Mouse (Mus musculus): Measurements from ENCODE around the gene Smap2. TPM values are rescaled to one million over a fixed set of nuclear protein-coding genes. Genes with fewer than 3 reads are reported as not detected.

Gene Smap2
- polyA plus RNA-seq, 1 experiment from 2014 or later, result 14.1 TPM

DNA sequence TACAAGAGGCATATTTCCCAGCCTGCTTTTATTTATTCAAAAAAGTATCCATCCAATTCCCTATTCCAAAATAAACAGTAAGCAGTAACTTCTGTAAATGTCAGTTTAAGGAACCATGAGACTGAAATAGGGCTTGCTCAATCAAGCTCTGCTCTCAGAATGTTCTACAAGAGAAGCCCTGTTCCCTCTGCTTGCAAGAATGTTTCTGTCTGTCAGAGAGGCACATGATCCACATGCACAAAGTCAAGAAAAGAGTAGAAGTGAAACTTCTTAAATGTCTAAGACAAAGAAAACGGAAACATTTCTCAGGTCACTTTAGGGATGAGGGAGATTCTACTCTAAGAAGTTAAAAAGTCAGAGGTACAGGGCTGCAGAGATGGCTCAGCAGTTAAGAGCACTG, 24.0 kb downstream of the Smap2 start:
- Histone ChIP-seq H3K4me1 (replicated peaks; ENCODE audit: insufficient read depth, low read length) (no peaks in the 10 kb centered on the region), H3K4me3 (replicated peaks; ENCODE audit: low read depth, low read length) (no peak overlapping the region), H3K27ac (no peak overlapping the region), H3K9ac (ENCODE audit: low read depth, low read length) (no peak overlapping the region), H3K4me2 (ENCODE audit: low read length) (no peak overlapping the region), H3K36me3 (ENCODE audit: insufficient read depth, low read length) (no peaks in the 10 kb centered on the region), H3K9me3 (replicated peaks; ENCODE audit: low read length) (no peaks in the 10 kb centered on the region), H3K27me3 (ENCODE audit: insufficient read depth, low read length) (no peaks in the 10 kb centered on the region)
- ATAC-seq (replicated peaks; ENCODE audit: low FRiP score, low read depth) (no peak), DNase-seq (ENCODE audit: low spot score) (no peak)
- WGBS, result 66% methylated on average over 1 of the region's 1 CpGs
- TF ChIP-seq CTCF (IDR thresholded peaks at IDR 0.05; ENCODE audit: low read depth), result no peak

- 72% methylated on average over 2 of the region's 2 CpGs for WGBS
- no peaks in the 10 kb centered on the region for H3K4me1 ChIP-seq (replicated peaks; ENCODE audit: insufficient read depth, low read length)
- no peak for TF ChIP-seq CTCF (IDR thresholded peaks at IDR 0.05; ENCODE audit: low read depth)
Measured at GRCm38 (mm10) chr4:120992284-120992683, 24.8 kb downstream of the Smap2 start.

DNA sequence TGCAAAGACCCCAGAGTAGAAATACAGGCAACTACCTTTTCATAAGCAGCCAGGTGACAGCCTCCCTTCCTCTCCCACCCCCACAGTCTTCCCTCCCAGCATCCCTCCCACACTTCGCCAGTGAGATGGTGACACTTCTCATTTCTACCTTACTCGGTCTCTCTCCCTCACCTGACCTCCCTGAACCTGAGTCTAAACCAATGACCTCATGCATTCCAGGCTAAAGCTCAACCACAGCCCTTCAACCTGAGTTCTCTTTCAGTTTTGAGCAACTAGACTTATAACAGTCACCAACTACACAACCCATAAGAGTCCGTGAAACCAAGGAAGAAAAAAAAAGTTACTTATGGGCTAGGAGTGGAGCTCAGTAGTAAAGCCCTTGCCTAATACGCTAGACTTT, 29.7 kb downstream of the Smap2 start:
- ATAC-seq (replicated peaks; ENCODE audit: low FRiP score, low read depth) (no peak), DNase-seq (ENCODE audit: low spot score) (no peak)
- H3K9ac ChIP-seq (ENCODE audit: low read depth, low read length), result no peak overlapping the region
- H3K4me3 ChIP-seq (replicated peaks; ENCODE audit: low read depth, low read length), result no peak overlapping the region
- H3K4me2 ChIP-seq (ENCODE audit: low read length), result no peak overlapping the region
- H3K36me3 ChIP-seq (ENCODE audit: insufficient read depth, low read length), result no peaks in the 10 kb centered on the region
- WGBS, result 70% methylated on average over 4 of the region's 4 CpGs
- H3K27ac ChIP-seq, result no peak overlapping the region
- H3K27me3 ChIP-seq (ENCODE audit: insufficient read depth, low read length), result no peaks in the 10 kb centered on the region
- H3K9me3 ChIP-seq (replicated peaks; ENCODE audit: low read length), result no peaks in the 10 kb centered on the region
- no peaks in the 10 kb centered on the region for H3K4me1 ChIP-seq (replicated peaks; ENCODE audit: insufficient read depth, low read length)
- no peak for TF ChIP-seq CTCF (IDR thresholded peaks at IDR 0.05; ENCODE audit: low read depth)

More at GRCm38 (mm10) chr4:120992284-120992683, 24.8 kb downstream of the Smap2 start:
- Histone ChIP-seq H3K9me3 (replicated peaks; ENCODE audit: low read length) (no peaks in the 10 kb centered on the region), H3K4me3 (replicated peaks; ENCODE audit: low read depth, low read length) (no peak overlapping the region), H3K9ac (ENCODE audit: low read depth, low read length) (no peak overlapping the region), H3K36me3 (ENCODE audit: insufficient read depth, low read length) (no peaks in the 10 kb centered on the region), H3K27me3 (ENCODE audit: insufficient read depth, low read length) (no peaks in the 10 kb centered on the region), H3K27ac (no peak overlapping the region), H3K4me2 (ENCODE audit: low read length) (no peak overlapping the region)
- ATAC-seq (replicated peaks; ENCODE audit: low FRiP score, low read depth) (no peak), DNase-seq (ENCODE audit: low spot score) (no peak)

- Histone ChIP-seq H3K9me3 (replicated peaks; ENCODE audit: low read length) (no peaks in the 10 kb centered on the region), H3K36me3 (ENCODE audit: insufficient read depth, low read length) (no peaks in the 10 kb centered on the region), H3K4me1 (replicated peaks; ENCODE audit: insufficient read depth, low read length) (no peaks in the 10 kb centered on the region), H3K9ac (ENCODE audit: low read depth, low read length) (no peak overlapping the region), H3K4me2 (ENCODE audit: low read length) (no peak overlapping the region), H3K27ac (no peak overlapping the region), H3K27me3 (ENCODE audit: insufficient read depth, low read length) (no peaks in the 10 kb centered on the region), H3K4me3 (replicated peaks; ENCODE audit: low read depth, low read length) (no peak overlapping the region)
- peak; percentile 93 for TF ChIP-seq CTCF (IDR thresholded peaks at IDR 0.05; ENCODE audit: low read depth)
- peak; percentile 88 for DNase-seq (ENCODE audit: low spot score)
- 17% methylated on average over 6 of the region's 6 CpGs for WGBS
- no peak for ATAC-seq (replicated peaks; ENCODE audit: low FRiP score, low read depth)
Measured at GRCm38 (mm10) chr4:120986446-120986845, 30.6 kb downstream of the Smap2 start.

DNA sequence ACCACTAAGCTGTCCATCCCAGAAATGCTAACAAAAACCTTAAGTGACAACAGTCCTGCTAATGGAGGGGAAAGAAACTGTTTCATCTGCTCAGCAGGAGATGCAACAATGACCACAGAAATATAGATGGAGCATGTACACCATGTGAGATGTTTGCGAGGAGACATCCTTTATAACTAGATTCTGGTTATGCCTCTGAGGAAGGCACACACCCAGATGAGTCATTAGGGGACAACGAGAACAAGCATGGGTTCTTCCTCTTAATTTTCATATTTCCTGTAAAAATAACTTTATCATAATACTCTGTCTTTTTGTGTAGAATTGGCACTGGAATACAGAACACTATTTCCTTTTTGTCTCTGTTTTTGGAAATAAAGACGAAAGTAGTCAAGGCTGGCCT, 38.8 kb downstream of the Smap2 start:
- Histone ChIP-seq H3K27me3 (ENCODE audit: insufficient read depth, low read length) (no peaks in the 10 kb centered on the region), H3K9ac (ENCODE audit: low read depth, low read length) (no peak overlapping the region), H3K27ac (no peak overlapping the region), H3K9me3 (replicated peaks; ENCODE audit: low read length) (no peaks in the 10 kb centered on the region), H3K4me1 (replicated peaks; ENCODE audit: insufficient read depth, low read length) (no peaks in the 10 kb centered on the region), H3K4me2 (ENCODE audit: low read length) (no peak overlapping the region), H3K4me3 (replicated peaks; ENCODE audit: low read depth, low read length) (no peak overlapping the region), H3K36me3 (ENCODE audit: insufficient read depth, low read length) (peaks cover 14% of the 10 kb centered on the region; the same call in 1 of the 2 replicates)
- 87% methylated on average over 3 of the region's 3 CpGs for WGBS
- ATAC-seq (replicated peaks; ENCODE audit: low FRiP score, low read depth) (no peak), DNase-seq (ENCODE audit: low spot score) (no peak)
- no peak for TF ChIP-seq CTCF (IDR thresholded peaks at IDR 0.05; ENCODE audit: low read depth)

GRCm38 (mm10) chr4:120975428-120975734, 41.7 kb downstream of the Smap2 start:
- H3K4me2 ChIP-seq (ENCODE audit: low read length), result no peak overlapping the region
- H3K36me3 ChIP-seq (ENCODE audit: insufficient read depth, low read length), result peaks cover 22% of the 10 kb centered on the region; the same call in 1 of the 2 replicates
- no peak overlapping the region for H3K4me3 ChIP-seq (replicated peaks; ENCODE audit: low read depth, low read length)
- DNase-seq (ENCODE audit: low spot score) (no peak), ATAC-seq (replicated peaks; ENCODE audit: low FRiP score, low read depth) (no peak)
- no peak overlapping the region for H3K27ac ChIP-seq
- 88% methylated on average over 4 of the region's 4 CpGs for WGBS
- H3K27me3 ChIP-seq (ENCODE audit: insufficient read depth, low read length), result no peaks in the 10 kb centered on the region
- H3K4me1 ChIP-seq (replicated peaks; ENCODE audit: insufficient read depth, low read length), result no peaks in the 10 kb centered on the region
- no peak overlapping the region for H3K9ac ChIP-seq (ENCODE audit: low read depth, low read length)
- no peak for TF ChIP-seq CTCF (IDR thresholded peaks at IDR 0.05; ENCODE audit: low read depth)
- H3K9me3 ChIP-seq (replicated peaks; ENCODE audit: low read length), result no peaks in the 10 kb centered on the region

DNA sequence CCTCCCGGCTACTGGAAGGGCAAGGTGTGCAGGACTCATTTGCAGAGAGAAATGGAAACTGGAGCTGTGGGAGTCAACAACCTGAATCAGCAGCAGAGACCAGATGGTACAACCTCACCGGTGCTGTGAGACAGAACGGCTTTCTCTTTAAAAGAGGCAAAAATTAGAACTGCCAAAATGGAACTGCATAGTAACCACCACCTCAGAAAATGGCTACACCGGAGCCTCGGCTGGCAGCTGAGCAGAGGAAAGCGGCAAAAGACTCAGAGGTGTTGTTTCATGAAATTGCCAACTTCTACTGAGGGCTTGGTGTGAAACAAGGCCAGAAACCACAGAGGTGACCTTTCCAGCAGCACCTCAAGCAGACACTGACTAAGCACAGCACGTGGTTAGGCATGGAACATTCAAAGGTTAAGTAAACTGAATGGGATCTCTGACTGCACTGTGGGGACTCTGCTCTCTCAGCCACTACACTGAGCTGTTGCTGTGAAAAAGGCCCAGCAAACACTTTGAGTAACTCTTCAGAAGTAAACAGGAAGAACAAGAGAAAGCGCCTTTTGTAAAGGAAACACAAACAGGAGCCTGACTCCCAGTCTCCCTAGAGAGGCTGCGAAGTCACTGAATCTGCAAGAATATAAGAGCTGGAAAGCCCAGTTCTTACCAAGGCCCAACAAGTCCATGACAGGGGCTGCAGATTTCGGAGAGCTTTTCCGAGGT, 42.2 kb downstream of the Smap2 start:
- no peaks in the 10 kb centered on the region for H3K27me3 ChIP-seq (ENCODE audit: insufficient read depth, low read length)
- no peaks in the 10 kb centered on the region for H3K4me1 ChIP-seq (replicated peaks; ENCODE audit: insufficient read depth, low read length)
- DNase-seq (ENCODE audit: low spot score), result no peak
- H3K36me3 ChIP-seq (ENCODE audit: insufficient read depth, low read length), result peaks cover 22% of the 10 kb centered on the region; the same call in 1 of the 2 replicates
- no peak for TF ChIP-seq CTCF (IDR thresholded peaks at IDR 0.05; ENCODE audit: low read depth)
- H3K27ac ChIP-seq, result no peak overlapping the region
- H3K4me2 ChIP-seq (ENCODE audit: low read length), result no peak overlapping the region
- WGBS, result 85% methylated on average over 11 of the region's 11 CpGs
- no peak overlapping the region for H3K9ac ChIP-seq (ENCODE audit: low read depth, low read length)
- peak; percentile 63; the same call in 1 of the 2 replicates for ATAC-seq (replicated peaks; ENCODE audit: low FRiP score, low read depth)
- H3K9me3 ChIP-seq (replicated peaks; ENCODE audit: low read length), result no peaks in the 10 kb centered on the region
- H3K4me3 ChIP-seq (replicated peaks; ENCODE audit: low read depth, low read length), result no peak overlapping the region
